Mouse (Mus musculus) urinary bladder, postnatal 10 days (tissue): ENCODE measurements around the gene Adamts20.

ENCODE experiments used
- DNase-seq: peaks from one replicate; pipeline ENCODE4 v3.0.0; 2022; ENCODE audit warnings: low spot score

Gene Adamts20

DNA sequence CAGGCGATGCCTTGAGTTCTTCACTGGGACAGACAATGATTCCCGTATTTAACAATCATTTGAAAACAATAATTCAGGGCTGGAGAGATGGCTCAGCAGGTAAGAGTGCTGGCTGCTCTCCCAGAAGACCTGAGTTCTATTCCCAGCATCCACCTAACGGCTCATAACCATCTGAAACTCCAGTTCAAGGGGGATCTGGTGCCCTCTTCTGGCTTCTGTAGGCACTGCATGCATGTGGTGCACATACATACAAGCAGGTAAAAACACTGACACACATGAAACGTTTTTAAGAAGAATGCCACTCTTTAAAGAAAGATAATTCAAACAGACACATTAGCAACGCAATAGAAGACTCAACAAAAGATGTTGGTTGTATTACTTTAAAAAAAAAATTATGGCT, 120.9 kb downstream of the Adamts20 start:
- DNase-seq: no peak

DNA sequence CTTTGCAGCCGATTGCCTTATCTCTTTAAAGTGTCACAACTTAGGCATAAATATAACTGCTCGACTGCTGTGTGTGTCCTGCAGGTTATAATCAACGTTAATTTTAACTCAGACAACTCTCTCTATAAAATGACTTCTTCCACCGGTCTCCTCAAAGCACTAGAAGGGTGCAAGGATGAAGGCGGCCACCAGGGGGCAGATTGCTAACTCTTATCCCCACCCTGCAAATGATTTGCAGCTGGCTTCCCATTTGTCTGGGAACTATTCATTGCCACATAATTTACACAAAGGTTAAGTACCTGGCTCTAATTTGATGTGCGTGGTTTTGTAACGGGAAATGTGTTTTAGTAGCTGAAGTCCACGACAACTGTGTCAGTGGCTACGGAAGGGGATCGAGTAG, 122.9 kb downstream of the Adamts20 start:
- peak; percentile 43 for DNase-seq

DNA sequence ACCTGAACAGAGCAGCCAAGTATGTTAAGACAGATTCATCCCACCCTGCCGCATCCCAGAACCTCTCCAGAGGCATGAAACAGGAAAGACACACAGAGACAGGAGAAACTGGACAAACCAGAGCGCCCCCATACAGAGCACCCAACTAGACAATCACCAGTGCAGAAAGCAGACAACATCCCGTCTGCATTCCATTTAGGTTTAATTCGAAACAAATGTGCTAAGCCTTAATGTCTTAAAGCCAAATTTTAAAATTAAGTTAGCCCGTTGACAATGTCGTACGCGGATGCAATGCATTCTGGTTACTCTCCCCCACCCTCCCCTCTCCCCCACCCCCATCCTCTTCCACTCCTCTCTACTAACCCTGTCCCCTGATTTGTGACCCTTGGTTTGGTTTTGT, 126.2 kb downstream of the Adamts20 start:
- DNase-seq: no peak

DNA sequence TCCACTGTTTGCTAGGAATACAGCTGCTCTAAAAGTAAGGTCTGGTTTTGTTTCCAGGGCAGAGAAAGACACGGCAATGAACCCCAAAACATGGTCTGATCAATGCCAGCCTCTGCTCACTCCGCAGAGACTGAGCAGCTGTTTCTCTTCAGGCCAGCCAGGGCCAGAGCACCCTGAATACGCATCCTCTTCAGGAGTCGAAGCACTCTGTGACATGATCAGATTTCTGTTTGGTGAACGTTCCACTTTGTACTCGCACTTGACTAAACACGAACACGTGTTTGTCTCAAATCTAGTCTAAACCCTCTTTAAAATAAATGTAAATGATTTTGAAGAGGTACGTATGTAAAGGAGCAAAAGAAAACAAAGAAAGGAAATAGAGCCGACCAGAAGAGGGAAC, 130.6 kb downstream of the Adamts20 start:
- no peak for DNase-seq

DNA sequence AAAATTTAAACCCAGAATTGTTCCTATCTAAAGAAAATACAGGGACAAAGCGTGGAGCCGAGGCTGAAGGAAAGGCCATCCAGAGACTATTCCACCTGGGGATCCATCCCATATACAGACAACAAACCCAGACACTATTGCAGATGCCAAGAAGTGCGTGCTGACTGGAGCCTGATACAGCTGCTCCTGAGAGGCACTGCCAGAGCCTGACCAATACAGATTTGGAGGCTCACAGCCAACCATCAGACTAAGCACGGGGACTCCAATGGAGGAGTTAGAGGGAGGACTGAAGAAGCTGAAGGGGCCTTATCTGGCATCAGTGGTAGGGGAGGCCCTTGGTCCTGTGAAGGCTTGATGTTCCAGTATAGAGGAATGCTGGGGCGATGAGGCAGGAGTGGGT, 138.6 kb downstream of the Adamts20 start:
- no peak for DNase-seq

DNA sequence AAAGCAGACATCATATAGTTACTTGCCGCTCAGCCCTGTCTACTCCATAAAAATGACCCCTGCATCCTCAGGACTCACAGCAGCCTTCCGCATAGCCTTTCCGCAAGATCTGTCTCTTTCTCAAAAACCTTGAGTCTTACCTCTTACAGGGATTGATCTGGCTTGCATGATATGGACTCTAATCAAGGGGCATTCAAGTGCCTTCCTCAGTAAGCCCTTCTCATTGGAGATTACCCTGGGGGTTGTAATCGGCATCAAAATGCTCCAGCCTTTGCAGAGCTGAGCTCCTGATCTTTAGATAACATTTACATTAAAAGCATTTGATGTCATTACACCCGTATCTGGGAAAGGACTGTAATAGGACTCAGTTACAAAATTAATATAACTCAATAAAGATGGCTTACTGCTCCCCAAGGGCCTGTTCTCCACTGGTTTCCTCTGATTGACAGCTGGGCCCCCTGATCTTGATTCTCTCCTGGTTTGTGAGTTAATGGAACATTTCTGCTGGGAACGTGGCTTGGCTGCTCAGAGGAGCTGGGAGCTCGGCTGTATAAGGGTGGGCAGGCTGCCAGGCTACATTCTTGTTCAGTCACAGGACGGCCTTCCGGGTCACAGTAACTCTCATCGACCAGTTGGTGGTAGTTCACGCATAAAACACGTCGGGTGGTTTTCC, 139.6 kb downstream of the Adamts20 start:
- DNase-seq: no peak

DNA sequence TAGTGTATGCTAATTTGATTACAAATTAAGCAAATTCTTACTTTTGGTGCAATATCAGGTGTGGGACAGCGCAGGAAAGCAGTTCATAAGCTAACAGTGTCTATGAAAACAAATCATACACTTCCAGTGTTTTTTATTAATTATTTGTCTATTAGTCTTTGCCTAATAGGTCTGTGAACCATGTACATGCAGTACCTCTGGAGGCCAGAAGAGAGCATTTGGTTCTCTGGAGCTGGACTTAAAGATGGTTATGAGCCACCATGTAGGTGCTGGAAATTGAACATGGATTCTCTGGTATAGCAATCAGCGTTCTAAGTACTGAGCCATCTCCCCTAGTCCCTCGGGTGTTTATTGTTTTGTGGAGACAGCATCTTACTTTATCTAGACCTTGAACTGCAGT, 149.0 kb downstream of the Adamts20 start:
- no peak for DNase-seq

DNA sequence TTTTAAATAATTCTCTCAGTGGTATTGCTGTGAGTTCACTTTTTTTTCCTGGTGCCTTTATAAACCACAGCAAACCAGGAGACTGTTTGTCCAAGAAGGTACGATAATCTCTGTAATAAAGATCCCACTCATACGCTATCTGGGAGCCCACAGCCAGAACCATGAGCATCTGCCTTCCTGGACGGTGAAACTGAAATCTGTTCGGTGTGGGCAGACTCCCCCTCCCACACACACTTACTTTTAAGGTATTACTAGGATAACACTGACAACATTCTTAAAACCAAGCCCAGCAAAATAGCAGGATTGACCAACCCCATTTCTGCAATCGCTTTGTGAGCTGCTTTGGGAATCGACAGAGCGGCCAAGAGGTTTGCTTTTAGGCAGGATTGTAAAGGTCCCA, 155.5 kb downstream of the Adamts20 start:
- no peak for DNase-seq

DNA sequence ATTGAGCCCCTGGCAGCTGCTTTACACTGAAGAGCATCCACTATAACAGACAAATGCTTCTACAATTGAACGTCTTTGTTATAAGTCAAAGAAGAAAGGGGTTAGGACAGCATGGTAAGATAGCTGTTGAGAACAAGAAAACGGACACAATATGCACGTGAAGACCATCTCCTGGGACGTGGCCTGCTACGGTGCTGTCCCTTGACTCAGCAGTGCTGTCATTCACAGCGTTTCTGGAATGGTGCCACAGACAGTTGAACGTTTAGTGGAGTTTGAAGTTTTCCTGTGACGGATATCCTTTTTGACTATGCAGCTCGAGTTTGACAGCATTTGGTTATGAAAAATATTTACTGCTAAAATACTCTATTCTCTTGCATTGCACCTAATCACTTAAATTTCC, 157.3 kb downstream of the Adamts20 start:
- DNase-seq: no peak

DNA sequence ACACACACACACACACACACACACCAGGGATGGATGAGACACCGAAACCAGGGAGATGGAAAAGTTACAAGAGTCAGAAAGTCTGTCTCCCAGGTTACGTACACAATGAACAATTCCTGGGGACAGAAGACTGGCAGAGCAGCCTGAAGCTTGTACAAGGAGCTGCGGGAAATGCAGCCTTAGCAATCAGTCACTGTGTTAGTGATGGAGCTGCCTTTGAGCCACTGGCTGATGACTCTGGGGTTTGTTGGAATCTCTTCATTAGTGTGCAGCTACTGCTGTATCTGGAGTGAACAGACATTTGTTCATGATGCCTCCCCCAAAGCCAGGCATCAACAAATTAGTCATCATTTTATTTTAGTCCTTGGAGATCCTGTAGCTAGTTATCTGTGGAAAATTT, 162.1 kb downstream of the Adamts20 start:
- DNase-seq: no peak

DNA sequence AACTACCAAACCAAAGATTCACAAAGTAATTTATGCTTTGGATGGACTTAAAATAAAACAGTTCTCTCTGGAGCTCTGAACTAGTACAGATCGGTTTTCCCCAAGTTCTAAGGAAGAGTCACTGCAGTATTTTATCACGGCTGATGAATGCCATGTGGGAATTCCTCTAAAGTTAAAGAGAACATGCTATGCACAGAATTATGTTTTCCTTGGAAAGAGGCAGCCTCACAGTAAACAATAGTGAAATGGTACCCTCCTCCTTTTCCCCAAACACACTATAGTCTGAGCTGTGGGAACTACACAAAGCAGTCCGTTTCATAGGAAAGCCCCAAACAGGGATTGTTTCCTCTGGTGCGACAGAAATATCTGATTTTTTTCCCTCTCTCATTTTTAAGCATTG, 171.1 kb downstream of the Adamts20 start:
- DNase-seq: no peak

DNA sequence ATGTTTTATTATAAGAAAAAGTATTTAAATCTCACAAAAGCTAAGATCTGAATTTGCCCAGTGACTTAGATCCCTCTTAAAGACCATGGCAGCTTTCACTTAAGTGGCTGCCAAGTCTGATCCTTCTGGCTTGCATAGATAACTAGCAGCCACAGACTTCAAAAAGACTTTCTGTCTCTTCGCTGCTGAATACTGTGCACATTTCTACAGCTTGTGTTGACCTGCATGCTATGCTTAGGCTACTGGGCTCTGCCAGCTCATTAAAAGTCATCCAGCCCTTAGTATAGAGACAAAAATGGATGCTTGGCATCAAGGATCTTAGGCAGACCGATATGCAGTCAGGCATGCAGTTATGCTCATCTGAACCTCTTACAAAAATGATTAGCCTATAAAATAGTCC, 177.2 kb downstream of the Adamts20 start:
- no peak for DNase-seq

DNA sequence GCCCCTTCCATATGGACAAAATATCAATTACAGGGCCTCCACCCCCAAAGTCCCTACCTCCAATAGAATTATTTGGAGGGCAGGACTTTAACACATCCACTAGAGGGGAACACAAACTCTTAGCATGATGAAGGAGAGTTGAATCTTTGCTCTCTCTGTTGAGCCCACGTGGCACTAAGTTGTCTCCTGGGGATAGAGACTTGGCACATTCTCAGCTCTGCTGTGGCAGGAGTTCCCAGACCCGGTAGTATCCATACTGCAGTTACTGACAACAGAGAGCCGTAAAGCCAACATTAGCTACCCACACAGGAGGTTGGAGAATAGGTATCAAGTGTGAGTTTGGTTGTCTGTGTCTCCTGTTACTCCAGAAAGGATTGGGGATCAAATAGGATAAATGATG, 177.7 kb downstream of the Adamts20 start:
- DNase-seq: no peak

DNA sequence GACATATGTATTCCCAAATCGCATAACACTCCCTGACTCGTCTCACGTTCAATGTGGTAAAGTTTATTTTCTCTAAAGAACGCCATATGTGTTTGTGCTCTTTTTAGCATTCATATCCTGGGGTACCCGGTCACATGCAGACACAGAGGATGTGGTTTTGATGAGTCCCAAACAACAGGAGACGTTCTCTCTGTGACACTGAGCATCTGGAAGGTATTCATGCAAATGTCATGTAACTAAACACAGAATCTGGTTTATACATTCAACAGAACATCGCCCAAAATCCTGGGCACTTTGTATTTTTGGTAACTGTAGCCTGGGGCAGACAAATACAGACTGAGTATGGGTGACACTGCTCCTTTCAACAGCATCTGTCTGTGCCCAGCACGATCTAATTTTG, 188.8 kb downstream of the Adamts20 start:
- no peak for DNase-seq

DNA sequence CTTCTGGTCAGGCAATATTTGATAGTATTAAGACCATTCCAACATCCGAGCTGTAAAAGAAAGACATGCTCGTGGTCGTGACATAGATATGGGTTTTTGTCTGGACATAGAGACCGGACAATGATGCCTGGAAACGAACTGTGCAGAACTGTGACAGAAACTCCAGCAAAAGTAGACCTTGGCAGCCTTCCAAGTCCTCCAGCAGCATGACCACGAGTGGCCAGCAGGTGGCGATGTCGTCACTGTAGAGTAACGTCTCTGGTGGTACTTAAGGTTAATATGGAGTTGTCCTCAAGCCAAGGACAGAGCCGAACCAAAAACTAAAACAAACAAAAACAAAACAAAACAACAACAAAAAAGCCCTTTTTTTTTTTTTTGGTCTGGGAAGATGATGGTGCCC, 199.6 kb downstream of the Adamts20 start:
- DNase-seq: peak; percentile 59

DNA sequence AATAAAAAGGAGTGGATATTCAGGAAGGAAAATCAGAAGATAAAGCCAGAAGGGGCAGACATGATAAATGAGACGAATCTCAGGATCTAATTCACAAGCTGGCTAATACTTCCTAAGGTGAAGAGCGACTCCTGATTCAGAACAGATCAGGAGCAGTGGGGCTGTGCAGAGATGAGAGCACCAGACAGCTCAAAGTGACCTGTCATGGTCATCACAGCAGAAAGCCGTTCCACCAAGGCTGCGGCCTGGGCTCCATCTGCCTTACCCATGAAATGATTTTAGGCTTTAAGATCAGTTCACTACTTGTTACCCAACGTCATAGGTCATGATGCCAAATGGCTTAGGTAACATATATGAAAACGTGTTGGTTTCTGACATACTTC, 200.7 kb downstream of the Adamts20 start:
- DNase-seq: no peak

DNA sequence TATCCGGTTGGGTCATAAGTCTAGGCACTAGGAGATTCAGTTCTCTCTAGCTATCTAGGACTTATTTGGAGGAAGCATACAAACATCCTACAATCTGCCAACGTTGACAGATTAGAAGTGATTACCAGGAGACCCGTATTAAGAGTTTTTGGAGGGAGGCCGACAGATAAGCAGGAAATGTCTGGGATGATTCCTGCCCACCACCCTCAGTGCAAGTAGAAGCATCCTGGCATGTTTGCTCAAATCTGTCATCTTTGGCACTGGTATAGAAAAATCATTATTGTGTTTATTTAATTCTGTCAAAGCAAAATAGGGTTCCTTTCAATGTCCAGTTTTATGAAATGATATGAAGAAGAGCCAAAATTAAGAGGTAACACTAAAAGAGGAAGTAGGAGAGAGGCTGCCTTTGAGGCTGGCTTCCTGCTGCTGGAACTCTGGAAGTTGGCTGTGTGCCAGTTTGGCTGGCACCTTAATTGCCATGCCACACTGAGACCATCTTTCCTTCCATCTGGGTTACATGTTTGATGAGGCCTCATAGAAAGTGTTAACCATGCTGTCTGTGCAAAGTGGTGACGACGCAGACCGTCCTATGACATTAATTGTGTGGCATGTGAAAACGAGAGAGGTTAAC, 201.2 kb downstream of the Adamts20 start:
- DNase-seq: no peak

DNA sequence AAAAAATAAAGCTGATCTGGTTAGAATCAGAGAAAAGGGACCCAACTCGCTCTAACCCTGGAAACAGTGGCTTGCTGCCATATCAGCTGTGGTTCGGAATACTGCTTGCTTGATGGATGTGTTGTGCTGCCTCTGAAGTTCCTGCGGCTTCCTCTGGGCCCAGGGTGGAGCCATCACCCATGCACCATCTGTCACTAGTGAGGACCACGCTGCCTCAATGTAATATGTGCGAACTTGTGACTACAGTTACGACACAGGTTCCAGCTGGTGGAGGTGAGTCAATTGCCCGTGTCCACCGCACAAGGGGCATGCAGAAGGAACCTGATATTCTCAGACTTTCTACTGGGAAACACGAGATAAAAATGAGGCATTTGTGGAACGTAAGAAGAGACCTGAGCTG, 202.0 kb downstream of the Adamts20 start:
- DNase-seq: no peak

DNA sequence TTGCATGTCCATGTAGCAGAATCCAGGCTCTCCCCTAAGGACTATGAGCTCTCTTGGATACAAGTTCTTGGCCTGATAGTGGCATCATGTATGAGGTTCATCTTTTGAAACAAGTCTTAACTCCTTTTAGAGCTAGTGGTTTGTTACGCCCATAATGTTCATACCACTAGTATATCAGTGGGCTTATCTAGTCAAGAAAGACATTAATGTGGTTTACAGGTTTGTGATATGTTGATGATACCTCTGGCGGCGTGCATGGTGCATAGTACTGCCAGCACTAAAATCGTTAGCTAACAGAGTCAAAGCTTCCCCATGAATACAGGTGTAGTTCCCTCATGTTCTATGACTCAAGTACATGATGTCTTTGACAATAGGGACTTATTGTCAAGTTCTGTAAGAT, 205.7 kb downstream of the Adamts20 start:
- DNase-seq: no peak

DNA sequence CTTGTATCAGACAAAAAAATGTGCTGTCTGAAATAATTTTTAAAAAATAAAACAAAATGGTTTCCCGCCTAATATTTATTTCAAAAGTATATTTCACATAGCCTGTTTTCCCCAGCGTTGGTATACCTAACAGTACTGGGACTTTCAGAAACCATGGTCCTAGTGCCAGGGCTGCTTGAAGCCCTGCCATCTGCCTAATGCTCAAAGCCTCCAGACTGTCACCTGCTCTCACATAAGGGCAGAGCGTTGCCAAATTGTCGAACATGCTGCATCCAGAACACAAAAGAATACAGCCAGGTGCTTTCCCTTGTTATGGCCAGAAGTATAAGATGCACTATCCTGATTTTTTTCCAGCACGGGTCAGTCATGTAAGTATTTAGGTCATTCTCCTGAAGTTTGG, 209.7 kb downstream of the Adamts20 start:
- DNase-seq: no peak

DNA sequence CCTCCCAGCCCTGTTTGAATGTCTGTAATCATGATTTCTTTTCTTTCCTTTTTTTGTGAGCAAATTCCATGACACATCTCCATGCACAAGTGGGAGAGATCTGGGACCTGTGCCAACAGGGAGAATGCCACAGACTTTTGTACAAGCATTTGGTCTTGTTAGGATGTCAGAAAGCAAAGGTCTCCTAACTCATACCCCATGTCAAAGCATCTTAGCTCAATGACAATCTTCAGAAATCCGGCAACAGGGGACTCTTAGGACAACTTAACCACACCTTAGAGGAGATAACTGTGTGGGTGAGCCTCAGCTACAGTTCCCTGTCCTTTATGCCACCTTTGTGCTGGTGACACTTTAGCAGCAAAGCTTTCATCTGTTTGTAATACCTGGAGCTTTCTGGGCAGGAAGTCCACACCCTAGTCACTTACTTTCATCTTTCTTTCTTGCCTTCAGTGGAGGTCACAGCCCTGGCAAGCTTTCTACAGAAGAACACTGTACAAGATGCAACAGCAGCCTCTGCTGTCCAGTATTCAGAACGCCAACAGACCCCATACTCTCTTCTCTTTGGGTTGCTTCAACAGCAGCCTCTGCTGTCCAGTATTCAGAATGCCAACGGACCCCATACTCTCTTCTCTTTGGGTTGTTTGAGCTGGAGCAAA, 210.2 kb downstream of the Adamts20 start:
- no peak for DNase-seq

DNA sequence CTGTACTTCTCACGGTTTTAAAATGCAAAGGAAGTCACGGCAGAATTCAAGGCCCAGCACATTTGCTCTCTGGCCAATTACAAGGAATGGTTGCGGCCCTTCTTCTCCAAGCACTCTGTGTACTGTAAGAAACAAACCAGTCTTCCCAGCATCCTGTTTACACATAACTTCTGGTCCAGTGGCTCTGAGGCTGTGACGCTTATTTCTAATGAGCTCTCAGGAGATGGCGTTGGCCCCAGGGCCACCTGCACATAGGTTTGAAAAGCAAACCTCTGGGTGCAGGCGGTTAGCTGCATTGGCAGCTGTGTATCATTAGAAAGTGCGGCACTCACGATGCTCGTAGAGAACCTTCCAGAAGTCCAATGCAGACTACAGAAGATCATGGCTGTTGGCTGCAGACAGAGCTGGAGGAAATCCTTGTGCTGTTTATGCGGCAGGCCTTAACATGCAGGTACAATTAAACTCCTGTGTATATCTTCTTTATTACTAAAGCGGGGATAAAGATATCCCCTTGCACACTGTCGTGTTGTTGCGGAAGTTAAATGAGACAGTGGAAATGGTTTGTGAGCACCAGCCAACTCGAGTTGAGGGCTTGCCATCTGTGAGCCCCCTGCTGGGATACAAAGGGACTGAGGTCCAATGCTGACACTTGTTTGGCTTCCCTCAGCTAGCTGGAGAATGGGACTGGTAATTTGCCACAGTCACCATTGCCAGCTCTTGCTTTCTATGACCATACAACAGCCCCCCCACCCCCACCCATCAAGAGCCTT, 210.9 kb downstream of the Adamts20 start:
- DNase-seq: no peak
